Mouse (Mus musculus) retina, postnatal 1 day (tissue): Measurements from ENCODE around the gene Cyp2t4.

ENCODE experiments used
- DNase-seq: peaks from one replicate; pipeline ENCODE4 v3.0.0-alpha.2; 2012

The Cyp2t4 gene

DNA sequence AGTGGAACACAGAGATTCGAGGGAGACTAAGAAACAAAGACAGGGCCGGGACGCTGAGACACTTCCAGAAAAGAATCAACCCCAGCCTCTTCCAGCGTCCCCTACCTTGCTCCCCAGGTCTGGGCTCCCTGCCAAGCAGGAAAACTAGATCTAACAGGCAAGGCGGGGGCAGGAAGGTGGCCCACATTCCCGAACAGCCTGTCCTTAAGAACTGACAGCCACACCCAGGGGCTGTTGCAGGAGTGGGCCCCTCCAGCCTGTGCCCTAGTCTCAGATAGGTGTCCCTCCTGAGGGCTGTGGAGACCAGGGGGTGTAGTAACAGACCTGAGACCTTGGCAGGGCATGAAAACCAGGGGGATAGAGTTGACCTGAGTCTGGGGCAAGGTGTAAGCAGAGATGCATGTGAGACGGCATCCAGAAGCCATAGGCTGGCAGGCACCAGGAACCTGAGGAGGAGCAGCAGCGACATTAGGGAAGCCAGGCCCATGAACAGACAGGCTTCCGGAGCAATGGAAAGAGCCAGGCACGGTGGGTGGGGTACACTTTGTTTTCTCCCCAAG is at the start of gene Cyp2t4:
Gene Cyp2t4 (plus strand): TSS at position 510 of the 560 bp plus-strand sequence.
- no peak for DNase-seq

DNA sequence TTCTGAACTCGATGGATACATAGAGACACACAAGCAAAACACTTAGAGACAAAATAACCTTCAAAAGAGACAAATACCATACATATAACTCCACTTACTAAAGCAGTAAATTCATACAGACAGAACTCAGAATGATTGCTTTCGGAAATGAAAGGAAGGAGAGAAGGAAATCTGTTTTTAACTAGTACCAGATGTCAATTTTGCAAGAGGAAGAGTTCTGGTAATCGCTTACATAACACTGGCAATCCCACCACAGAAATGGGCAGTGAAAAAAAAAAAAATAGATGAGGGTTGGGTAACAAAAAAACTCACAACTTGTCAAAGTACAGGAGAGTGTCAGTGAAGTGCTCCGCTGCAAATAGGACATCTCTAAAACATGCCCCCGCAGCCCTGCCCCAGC is 48.6 kb upstream of the Cyp2t4 start:
- DNase-seq: no peak

DNA sequence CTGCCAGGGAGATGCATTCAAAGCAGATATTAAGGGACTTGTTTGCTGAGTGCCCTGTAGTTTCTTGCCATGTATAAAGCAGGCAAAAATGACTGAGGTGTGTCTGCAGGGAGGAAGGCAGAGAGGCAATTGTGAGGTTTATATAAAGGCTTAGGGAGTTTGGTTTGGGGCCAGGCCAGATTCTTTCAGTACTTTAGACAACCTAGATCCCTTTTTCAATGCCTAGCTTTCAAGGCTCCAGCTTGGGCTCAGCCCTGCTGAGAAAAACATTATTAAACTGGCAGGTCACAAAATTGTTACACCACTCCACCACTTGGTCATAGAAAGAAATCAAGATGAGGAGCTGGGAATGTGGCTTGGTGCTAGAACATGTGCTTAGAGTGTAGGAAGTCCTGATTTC is 43.2 kb upstream of the Cyp2t4 start:
- DNase-seq: no peak

DNA sequence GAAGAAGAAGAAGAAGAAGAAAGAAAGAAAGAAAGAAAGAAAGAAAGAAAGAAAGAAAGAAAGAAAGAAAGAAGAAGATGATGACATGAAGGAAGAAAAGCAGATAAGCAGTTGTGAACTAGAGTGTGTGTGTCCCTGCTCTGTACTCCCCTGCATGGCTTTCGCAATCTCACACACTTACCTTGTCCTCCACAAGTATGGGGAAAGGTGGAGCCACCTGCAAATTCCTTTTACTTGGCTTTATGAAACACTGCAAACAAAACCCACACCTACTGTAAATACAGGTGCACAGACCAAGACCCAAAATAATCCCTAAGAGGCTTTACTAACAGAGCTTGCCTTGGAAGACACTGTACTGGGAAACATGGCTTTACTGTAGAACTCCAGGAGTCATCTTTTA is 42.5 kb upstream of the Cyp2t4 start:
- no peak for DNase-seq

DNA sequence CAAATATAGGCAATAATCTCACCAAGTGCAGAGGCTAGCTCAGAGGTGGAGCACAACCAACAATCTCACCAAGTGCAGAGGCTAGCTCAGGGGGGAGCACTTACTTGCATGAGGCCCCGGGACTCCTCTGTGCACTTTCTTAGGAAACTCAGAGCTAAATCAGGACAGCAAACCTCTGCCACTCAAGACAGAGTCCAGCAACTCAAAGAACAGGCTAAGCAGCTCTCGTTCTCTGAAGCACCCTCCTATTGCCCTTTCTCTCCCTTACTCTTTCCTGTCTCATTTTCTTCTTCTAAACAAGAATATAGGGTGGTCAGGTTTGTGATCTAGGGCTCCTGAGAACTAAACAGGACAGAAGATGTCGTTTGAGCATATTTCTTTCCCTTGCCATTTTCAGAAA is 41.5 kb upstream of the Cyp2t4 start:
- no peak for DNase-seq

DNA sequence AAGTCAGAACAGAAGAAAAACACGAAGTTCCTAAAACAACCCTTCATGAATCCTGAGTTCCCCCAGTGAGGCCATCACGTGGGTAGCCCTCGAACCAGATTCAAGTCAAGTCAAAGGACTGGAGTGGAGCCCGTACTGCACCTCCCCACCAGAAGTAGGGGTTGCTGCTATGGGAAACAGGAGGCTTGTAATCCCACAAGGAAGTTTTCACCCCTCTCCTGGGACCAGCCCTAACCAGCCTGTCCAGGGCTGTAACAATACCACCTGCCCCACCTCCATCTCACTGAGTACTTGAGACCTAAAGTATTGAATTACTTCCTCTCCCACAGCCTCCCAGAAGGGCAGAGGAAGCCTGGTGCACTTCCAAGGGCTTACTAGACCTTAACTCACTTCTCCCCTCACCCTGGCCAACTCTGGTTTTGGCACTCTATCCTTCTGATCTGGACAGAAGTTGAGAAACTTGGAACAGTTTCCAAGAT is 35.4 kb upstream of the Cyp2t4 start:
- DNase-seq: no peak

DNA sequence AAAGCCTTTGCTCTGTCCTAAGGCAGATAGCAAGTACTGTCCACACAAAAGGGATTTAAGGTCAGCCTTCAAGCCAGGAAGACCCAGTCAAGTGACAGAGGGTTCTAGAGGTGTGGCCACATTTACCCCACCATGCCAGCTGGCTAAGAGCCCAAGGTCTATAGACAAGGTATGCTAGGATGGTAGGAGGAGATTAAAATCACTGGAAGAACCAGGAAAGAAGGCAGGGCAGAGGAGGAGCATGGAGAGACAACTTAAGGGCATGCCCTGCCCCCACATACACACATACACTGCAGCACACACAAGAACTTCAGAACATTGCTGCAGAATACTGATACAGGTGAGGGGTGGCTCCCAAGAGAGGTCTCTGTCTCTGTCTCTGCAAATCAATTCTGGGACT is 33.8 kb upstream of the Cyp2t4 start, which contains the start of gene Cyp2f2:
Gene Cyp2f2 (plus strand): TSS at position 234 of the 400 bp plus-strand sequence.
- DNase-seq: no peak

DNA sequence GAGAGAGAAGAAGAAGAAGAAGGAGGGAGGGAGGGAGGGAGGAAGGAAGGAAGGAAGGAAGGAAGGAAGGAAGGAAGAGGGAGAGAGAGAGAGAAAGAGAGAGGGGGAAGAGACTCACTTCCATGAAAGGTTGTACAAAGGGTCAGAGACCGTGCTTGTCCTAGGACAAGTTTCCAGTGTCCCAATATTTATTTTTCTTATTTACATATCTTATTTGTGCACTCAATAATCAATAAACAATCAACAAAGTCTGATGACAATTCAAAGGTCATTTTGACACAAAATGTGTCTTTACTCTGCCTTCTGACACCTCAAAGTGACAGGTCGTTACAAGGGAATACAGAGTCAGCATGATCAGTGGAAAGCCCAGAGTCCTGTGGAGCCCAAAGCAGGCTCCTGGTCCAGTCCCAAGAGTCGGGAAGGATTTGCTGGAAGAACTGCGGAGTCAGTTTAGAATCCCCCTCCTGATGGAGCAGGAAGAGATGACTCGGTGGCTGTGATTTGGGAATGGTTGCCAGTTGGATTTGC is 29.1 kb upstream of the Cyp2t4 start:
- DNase-seq: no peak

DNA sequence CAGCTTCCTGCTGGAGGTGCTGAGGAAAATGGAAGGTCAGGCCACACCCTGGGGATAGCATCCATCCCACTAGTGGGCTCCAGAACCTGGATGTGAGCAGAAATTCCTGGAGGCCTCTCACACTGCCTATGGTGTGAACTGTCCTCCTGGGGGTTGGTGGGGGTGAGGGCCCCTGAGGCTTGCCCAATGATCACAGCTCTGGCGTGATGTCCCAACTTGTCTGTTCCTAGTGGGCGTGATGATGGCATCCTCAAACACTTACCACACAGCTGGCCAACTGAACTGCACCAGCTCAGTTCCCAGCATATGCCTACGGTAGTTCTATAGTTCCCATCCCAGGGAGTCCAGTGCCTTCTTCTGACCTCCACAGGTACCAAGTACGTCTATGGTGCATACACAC is 28.5 kb upstream of the Cyp2t4 start:
- DNase-seq: no peak

DNA sequence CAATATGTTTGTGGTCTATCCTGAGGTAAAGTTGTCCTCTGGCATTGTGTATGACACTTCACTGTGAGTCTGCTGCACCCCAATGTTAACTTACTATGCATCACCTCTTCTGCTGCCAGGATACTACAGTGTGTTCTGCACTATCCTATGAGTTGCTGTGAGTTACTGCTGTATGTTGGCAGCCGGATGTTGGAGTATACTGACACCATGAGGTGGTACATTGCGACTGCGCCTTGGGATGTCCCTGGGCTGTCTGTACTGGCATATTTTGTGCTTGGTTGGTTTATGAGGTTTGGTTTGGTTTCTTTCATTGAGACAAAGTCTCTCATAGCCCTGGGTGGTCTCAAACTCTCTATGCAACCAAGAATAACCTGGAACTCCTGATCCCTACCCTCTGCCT is 25.4 kb upstream of the Cyp2t4 start:
- DNase-seq: peak; percentile 27

DNA sequence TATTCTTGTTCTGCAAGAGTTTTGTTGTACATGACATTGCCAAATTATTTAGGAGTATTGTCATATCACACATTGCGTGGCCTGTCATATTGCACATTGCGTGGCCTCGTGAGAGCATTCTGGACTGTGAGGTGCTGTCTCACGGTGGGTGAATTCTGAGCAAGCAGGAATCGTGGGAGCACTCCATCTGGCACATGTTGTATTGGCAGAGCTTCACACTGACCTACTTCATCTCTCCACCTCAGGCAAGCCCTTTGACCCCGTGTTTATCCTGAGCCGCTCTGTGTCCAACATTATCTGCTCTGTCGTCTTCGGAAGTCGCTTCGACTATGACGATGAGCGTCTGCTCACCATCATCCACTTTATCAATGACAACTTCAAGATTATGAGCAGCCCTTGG is 24.6 kb upstream of the Cyp2t4 start:
- DNase-seq: no peak

DNA sequence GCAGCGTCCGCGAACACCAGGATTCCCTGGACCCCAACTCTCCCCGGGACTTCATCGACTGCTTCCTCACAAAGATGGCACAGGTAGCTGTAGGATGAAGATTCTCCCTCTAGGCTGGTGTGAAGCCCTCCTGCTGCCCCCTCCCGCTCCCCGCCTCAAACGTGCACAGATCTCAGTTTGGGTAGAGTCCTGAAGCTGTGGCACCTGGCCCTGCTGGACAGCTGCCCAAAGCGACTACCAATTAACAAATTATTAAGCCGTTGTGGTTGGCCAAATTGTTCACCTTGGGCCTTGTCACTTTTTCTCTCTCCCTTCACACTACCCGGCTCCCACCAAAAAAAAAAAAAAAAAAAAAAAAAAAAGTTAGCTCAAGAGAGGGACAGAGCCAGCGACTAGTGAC is 23.7 kb upstream of the Cyp2t4 start:
- DNase-seq: no peak

DNA sequence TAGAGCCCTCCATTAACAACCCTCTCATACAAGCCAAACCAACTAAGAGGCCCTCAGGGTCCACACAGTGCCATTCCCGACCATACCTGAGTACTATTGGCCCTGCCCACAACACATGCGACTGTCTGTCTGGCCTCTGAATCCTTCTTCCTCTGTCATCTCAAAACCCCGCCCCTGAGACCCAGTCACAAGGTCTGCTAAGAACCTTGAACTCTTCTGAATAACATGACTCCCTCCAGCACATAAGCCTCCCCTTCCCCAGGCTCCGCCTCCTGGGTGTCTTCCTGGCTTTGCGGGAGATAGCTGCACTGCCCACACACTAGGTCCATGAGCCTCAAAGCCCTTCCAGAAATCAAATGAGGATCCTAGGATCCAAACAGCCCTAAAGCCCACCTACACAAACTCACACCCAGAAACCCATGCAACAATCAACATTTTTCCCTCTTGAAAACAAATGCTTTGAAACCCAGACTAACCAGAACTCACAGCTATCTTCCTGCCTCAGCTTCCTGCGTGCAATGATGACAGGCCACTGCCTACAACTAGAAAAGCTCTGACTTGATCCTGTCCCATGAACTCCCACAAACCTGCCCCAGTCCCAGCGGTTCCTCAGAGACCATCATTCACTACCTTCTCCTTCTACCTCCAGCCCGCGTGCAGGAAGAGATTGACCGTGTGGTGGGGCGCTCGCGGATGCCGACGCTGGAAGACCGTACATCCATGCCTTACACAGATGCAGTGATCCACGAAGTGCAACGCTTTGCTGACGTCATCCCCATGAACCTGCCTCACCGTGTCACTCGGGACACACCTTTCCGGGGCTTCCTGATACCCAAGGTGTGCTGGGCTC is 22.8 kb upstream of the Cyp2t4 start:
- DNase-seq: no peak

DNA sequence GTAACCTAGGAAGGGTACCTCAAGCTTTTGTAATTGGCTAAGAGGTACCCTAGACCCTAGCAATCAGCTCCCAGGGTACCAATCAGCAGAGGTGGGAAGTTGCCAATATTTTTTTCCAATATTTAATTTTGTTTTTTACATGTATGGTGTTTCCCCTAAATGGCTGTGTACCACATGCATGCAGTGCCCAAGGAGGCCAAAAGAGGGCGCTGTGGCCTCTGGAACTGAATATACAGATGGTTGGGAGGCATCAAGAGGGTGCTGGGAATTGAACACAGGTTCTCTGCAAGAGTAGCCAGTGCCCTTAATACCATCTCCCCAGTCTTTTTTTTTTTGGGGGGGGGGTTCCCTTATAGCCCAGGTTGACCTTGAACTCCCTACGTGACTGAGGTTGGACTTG is 22.1 kb upstream of the Cyp2t4 start:
- no peak for DNase-seq

DNA sequence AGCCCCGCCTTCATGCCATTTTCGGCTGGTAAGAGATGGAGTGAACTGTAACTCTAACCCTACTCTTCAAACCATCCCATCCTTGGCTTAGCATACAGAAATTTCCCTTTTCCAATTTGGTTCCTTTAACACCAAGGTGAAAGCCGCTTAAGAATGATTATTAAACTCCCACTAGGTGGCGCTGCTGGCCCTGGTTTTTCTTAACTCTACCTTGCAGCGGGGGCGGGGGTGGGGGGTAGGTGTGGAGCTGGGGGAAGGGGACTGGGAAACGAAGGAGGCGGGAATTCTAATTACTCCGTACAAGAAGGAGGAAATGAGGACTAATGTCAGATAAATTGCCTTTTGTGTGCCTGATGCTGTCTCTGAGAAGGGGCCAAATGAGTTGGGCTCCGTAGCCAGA is 20.9 kb upstream of the Cyp2t4 start:
- peak; percentile 71 for DNase-seq

DNA sequence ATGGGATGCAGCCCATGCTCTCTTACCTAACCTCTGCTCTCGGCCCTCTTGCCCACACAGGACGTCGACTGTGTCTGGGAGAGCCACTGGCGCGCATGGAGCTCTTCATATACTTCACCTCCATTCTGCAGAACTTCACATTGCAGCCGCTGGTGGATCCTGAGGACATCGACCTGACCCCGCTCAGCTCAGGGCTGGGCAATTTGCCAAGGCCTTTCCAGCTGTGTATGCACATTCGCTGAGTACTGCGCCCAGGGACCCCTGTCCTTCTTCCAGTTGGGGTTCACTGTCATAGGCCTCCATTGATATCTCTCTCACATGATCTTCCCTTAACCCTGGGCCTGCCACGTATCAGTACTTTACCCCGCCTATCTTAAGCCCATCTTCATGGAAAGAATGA is 20.4 kb upstream of the Cyp2t4 start:
- DNase-seq: no peak

DNA sequence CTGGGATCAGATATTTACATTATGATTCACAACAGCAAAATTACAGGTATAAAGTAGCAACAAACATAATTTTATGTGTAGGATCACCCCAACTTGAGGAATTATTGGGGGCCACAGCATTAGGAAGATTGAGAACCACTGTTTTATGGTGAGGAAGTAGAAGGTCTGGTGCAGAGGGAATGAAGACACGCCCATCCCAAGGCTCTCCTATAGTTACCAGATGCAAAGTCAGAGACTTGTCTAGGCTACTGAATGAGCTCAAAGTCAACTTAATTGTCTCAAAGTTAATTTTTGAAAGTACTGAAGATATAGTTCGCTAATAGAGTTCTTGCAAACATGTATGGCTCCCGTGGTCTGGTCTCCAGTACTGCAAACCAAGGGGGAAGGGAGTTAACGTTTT is 19.8 kb upstream of the Cyp2t4 start:
- DNase-seq: no peak

DNA sequence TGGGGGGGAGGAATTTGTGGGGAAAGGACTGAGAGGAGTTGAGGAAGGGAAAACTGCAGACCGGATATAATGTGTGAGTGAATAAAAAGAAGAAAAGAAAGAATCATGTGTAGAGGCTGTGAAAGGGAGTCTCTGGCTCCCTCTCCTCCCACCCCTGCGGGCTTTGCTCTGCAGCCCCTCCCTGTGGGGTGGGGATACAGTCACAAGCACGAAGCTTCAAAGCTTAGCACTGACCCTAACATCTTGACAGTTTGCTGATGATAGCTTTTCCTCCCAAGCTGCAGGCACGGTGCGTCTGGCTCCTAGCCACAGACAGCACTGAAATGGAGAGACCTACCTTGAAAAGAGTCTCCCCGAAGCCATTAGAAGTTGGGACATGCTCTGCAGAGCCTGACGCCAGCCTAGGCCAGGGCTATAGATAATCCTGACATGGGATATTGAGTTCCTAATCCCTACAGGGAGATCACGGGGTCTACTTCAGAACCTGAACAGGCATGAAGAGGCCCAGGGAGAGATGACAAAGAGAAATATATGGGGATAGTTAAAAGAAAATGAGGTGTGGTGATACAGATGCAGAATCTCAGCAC is 17.0 kb upstream of the Cyp2t4 start:
- no peak for DNase-seq

DNA sequence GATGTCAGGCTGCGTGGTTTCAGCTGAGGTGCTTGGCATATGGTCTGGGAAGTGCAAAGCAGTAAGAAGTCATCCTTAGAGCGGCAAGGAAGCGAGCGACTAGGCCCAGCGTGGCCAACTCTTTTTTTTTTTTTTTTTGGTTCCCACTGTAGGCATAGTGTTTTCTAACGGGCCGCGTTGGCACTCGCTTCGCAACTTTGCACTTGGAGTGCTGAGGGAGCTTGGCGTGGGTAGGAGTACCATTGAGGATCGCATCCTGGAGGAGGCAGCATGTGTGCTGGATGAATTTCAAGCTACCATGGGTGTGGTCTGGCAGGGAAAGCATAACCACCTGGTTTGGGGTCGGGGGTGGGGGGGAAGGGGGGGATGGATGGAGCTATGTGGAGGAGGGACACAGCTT is 2.5 kb downstream of the Cyp2t4 start:
- DNase-seq: no peak

DNA sequence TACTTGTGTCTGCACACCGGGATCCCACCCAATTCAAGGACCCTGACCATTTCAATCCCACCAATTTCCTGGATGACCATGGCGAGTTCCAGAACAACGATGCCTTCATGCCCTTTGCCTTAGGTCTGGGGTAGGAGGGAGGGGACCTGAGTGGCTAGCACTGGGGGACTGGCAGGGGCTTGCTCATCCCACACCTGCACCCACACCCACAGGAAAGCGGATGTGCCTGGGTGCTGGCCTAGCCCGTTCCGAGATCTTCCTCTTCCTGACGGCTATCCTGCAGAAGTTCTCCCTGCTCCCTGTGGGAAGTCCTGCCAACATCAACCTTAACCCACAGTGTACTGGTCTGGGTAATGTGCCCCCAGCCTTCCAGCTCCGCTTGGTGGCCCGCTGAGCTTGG is 4.7 kb downstream of the Cyp2t4 start:
- no peak for DNase-seq

DNA sequence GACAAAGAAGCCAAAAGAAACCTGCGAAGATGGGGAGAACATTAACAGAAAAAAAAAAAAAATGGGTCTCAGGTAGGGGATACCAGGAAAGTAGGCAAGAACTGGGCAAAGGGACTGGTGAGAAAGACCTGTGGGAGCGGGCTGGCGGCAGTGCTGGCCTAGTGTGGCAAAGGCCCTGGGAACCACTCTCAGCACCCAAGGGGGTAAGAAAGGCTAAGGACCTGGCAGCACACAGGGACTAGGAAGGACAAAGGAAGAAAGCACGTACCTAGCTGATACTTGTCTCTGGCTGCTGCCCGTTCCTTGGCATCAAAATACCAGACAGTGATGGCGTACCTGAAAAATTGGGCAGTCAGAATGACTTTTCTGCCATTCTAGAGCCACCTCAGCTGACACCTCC is 5.7 kb downstream of the Cyp2t4 start:
- DNase-seq: no peak

DNA sequence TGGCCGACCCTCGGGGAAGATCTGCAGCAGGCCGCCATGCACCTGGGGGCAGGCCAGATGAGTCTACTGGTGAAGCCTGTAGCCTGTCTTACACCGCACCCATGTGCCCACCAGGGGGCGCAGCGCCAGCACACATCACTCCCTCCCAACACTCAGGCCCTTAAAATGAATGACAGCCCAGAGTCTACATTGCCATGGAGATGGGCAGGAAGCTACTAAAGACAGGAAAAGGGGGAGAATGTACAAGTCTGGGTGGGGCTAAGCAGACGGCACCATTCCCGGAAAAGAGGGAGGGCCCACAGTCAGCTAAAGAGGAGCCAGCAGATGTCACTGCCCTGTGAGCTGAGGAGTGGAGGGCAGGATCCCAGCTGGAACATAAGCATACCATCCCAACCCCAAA is 6.4 kb downstream of the Cyp2t4 start:
- peak; percentile 96 for DNase-seq

DNA sequence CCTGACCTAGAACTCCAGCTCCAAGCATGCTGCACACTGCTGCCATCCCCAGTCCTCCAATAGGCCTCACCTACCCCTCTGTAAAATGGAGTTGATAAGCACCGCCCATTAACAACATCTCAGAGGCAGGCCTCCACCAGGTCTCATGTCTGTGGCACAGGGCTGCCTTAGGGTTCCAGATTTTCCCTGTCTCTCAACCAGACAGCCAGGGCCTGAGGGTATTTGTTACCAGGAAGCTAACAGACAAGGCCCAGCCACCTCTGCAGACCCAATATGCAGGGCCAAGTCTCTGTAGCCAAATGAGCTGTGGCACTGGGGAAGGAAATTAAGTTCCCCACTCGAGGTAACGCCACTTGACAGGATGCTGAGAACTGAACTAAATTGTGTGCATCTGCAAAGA is 7.4 kb downstream of the Cyp2t4 start:
- no peak for DNase-seq

DNA sequence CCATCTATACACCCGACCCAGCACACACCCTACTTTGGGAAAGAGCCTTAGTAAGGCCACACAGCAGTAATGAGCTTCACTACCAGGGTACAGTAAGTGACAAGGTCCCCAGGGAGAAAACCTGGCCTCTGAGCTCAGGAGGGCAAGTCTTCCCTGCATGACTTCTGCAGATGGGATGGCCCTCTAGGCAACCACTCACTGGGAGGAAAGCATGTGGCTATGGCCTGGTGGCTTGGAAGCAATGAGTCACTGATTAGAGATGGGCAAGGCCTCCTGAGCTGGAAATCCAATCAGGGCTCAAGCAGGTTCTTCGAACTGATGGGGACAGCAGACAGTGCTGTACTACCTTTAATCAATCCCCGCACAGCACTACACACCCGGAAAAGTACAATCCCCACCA is 8.2 kb downstream of the Cyp2t4 start:
- no peak for DNase-seq
